Mouse (Mus musculus): ENCODE results near the gene Ect2. TPM values are rescaled to one million over a fixed set of nuclear protein-coding genes. Genes with fewer than 3 reads are reported as not detected.

Gene Ect2
- total and polyA plus RNA-seq, 2 experiments from 2014 or later = 4.7 to 5.3 TPM

DNA sequence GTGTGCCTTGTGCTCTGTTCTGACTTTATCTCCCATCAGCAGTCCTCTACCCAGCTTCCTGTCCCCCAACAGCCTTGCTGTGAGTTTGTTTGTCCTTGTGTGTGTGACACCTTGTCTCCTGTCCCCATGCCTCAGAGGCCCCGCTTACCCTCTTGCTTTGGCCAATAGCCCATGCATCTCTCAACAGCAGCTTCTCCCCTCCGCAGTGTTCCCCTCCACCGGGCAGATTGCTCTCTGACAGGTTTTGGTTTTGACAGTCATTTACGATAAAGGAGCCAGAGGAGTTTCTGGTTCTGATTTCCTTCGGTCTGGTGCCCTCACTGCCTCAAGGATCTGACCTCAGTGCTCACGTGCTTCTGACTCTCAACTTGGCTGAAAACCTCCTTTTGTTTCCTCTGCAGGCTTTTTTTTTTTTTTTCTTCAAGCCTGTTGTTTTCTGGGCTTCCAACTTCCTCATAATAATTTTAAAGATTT lies 40.2 kb upstream of the Ect2 start:
- TF ChIP-seq CTCF (IDR thresholded peaks at IDR 0.05; ENCODE audit: low read depth) = no peak
- WGBS = 67% methylated on average over 6 of the region's 6 CpGs
- DNase-seq = no peak

GRCm38 (mm10) chr3:27191856-27192255 lies 38.2 kb upstream of the Ect2 start:
- 86% methylated on average over 6 of the region's 6 CpGs for WGBS
- H3K9me3 ChIP-seq (ENCODE audit: low read length) = no peaks in the 10 kb centered on the region
- H3K4me3 ChIP-seq (ENCODE audit: low read depth, low read length) = no peak overlapping the region
- H3K9ac ChIP-seq = no peak overlapping the region
- no peaks in the 10 kb centered on the region for H3K27me3 ChIP-seq (ENCODE audit: insufficient read depth, low read length)
- no peak overlapping the region for H3K27ac ChIP-seq (ENCODE audit: low read depth, low read length)
- DNase-seq (no peak), ATAC-seq (no peak)
- no peak overlapping the region for H3K4me2 ChIP-seq (ENCODE audit: low read depth)
- no peak for TF ChIP-seq CTCF (IDR thresholded peaks at IDR 0.05; ENCODE audit: low read depth)
- H3K4me1 ChIP-seq (ENCODE audit: insufficient read depth) = no peaks in the 10 kb centered on the region
- no peaks in the 10 kb centered on the region for H3K36me3 ChIP-seq (ENCODE audit: insufficient read depth)

More for the DNA sequence above, 40.2 kb upstream of the Ect2 start:
- H3K4me1 ChIP-seq (ENCODE audit: insufficient read depth) = no peaks in the 10 kb centered on the region
- no peaks in the 10 kb centered on the region for H3K36me3 ChIP-seq (ENCODE audit: insufficient read depth)
- no peak overlapping the region for H3K27ac ChIP-seq (ENCODE audit: low read depth, low read length)
- no peak overlapping the region for H3K9ac ChIP-seq
- H3K27me3 ChIP-seq (ENCODE audit: insufficient read depth, low read length) = no peaks in the 10 kb centered on the region
- no peak overlapping the region for H3K4me3 ChIP-seq (ENCODE audit: low read depth, low read length)
- H3K9me3 ChIP-seq (ENCODE audit: low read length) = no peaks in the 10 kb centered on the region
- ATAC-seq = no peak
- H3K4me2 ChIP-seq (ENCODE audit: low read depth) = no peak overlapping the region

- Histone ChIP-seq H3K36me3 (ENCODE audit: insufficient read depth) (no peaks in the 10 kb centered on the region), H3K9ac (no peak overlapping the region), H3K4me2 (ENCODE audit: low read depth) (no peak overlapping the region), H3K9me3 (ENCODE audit: low read length) (no peaks in the 10 kb centered on the region), H3K4me3 (ENCODE audit: low read depth, low read length) (no peak overlapping the region), H3K4me1 (ENCODE audit: insufficient read depth) (no peaks in the 10 kb centered on the region), H3K27ac (ENCODE audit: low read depth, low read length) (no peak overlapping the region), H3K27me3 (ENCODE audit: insufficient read depth, low read length) (no peaks in the 10 kb centered on the region)
- no peak for TF ChIP-seq CTCF (IDR thresholded peaks at IDR 0.05; ENCODE audit: low read depth)
- no peak for ATAC-seq
- DNase-seq = no peak
- 96% methylated on average over 4 of the region's 4 CpGs for WGBS
These were observed 37.2 kb upstream of the Ect2 start for GRCm38 (mm10) chr3:27190865-27191264.

DNA sequence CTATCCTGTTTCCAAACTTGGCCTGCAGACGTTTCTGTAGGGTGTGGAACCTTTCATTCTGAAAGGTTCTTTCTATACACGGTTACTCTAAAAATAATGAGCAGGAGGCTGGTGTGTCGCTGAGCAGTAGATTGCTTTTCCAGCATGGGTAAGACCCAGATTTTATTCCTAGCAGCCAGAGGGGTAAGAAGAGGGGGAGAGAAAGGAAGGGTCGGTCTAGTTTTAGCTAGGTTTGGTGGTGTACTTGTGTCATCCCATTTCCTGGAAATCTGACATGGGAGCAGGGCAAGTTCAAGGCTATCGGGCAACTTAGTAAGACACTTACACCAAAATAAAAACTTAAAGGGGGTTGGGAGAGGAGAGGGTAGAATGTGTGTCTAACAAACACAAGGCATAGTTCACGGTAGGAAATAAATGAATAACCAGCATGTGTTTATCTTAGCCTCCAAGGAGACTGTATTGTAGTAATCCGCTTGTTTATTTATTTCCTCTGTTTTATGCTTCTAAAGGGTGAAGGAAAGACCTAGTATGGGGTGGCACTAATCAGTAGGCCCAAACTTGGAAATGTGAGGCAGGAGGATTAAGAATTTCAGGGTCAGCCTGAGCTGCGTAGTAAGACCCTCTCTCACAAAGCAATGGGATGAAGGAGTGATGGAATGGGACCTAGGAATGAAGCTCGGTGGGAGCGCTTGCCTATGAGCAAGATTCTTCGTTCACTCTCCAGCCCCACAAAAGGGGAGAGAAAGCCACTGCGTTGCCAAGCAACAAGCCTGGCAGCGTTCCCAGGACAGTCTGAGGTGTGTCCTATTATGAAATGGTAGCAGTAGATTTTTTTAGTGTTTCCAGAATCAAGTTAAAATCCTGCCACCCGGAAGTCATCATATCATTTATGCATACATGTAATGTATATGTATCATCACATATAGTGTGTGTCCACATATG lies 35.9 kb upstream of the Ect2 start:
- DNase-seq = peak; percentile 81
- Histone ChIP-seq H3K27me3 (ENCODE audit: insufficient read depth, low read length) (no peaks in the 10 kb centered on the region), H3K9me3 (ENCODE audit: low read length) (no peaks in the 10 kb centered on the region), H3K9ac (no peak overlapping the region), H3K4me3 (ENCODE audit: low read depth, low read length) (no peak overlapping the region), H3K27ac (ENCODE audit: low read depth, low read length) (no peak overlapping the region), H3K36me3 (ENCODE audit: insufficient read depth) (no peaks in the 10 kb centered on the region), H3K4me1 (ENCODE audit: insufficient read depth) (no peaks in the 10 kb centered on the region), H3K4me2 (ENCODE audit: low read depth) (no peak overlapping the region)
- no peak for TF ChIP-seq CTCF (IDR thresholded peaks at IDR 0.05; ENCODE audit: low read depth)
- ATAC-seq = peak; percentile 76; the same call in 1 of the 2 replicates
- 42% methylated on average over 14 of the region's 14 CpGs for WGBS

DNA sequence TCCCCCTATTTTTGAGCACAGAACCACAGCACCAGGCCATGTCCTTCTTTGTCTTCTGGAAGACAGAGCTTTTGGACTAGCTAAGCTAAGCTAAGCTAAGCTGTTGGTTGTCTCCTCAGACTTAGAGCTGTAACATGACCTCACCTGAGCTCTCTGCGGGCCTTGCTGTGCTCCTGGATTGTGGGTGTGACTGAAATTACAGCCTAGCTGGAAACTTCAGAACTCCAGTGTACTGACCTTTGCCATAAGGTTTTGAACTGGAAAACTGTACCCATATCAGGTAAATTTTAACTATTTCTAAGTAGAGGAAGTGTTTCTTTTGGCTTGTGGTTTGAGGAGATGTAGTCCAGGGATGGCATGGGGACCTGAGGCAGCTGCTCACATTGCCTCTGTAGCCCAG lies 34.7 kb upstream of the Ect2 start:
- DNase-seq (no peak), ATAC-seq (no peak)
- Histone ChIP-seq H3K27me3 (ENCODE audit: insufficient read depth, low read length) (no peaks in the 10 kb centered on the region), H3K27ac (ENCODE audit: low read depth, low read length) (no peak overlapping the region), H3K36me3 (ENCODE audit: insufficient read depth) (no peaks in the 10 kb centered on the region), H3K9me3 (ENCODE audit: low read length) (no peaks in the 10 kb centered on the region), H3K4me2 (ENCODE audit: low read depth) (no peak overlapping the region), H3K4me1 (ENCODE audit: insufficient read depth) (no peaks in the 10 kb centered on the region), H3K9ac (no peak overlapping the region), H3K4me3 (ENCODE audit: low read depth, low read length) (no peak overlapping the region)
- TF ChIP-seq CTCF (IDR thresholded peaks at IDR 0.05; ENCODE audit: low read depth) = no peak
- 87% methylated on average over 1 of the region's 1 CpGs for WGBS

GRCm38 (mm10) chr3:27183601-27184175 lies 30.0 kb upstream of the Ect2 start:
- peak; percentile 50 for DNase-seq
- Histone ChIP-seq H3K27me3 (ENCODE audit: insufficient read depth, low read length) (no peaks in the 10 kb centered on the region), H3K9ac (peak overlapping the region; percentile 69), H3K27ac (ENCODE audit: low read depth, low read length) (peak overlapping the region; percentile 50), H3K4me1 (ENCODE audit: insufficient read depth) (no peaks in the 10 kb centered on the region), H3K4me2 (ENCODE audit: low read depth) (peak overlapping the region; percentile 97), H3K9me3 (ENCODE audit: low read length) (no peaks in the 10 kb centered on the region), H3K36me3 (ENCODE audit: insufficient read depth) (no peaks in the 10 kb centered on the region), H3K4me3 (ENCODE audit: low read depth, low read length) (peak overlapping the region; percentile 78)
- peak; percentile 53 for ATAC-seq
- TF ChIP-seq CTCF (IDR thresholded peaks at IDR 0.05; ENCODE audit: low read depth) = no peak
- 8% methylated on average over 19 of the region's 19 CpGs for WGBS
